Mouse (Mus musculus): ENCODE measurements around the gene Cenpt. TPM values are rescaled to one million over a fixed set of nuclear protein-coding genes. Genes with fewer than 3 reads are reported as not detected.

The Cenpt gene
- total RNA-seq (2021), result 1 to 10 TPM; 2.2 to 2.9 TPM

GRCm38 (mm10) chr8:105853178-105853577, at the start of gene Cenpt:
Gene Cenpt, minus strand, starts transcription at chr8:105853278.
- intact Hi-C loops (cut with DNase I), result loop anchor here (5.0 kb wide), 1 partner anchor 79 kb away; the partner anchor contains the start of gene Ctrl
- no peak for DNase-seq (ENCODE audit: low spot score)

- DNase-seq (ENCODE audit: low spot score), result no peak
- intact Hi-C loops (cut with DNase I), result no loop called here
These were observed 48.0 kb upstream of the Cenpt start for GRCm38 (mm10) chr8:105900941-105901616.

- peak; percentile 83 for DNase-seq (ENCODE audit: low spot score)
- intact Hi-C loops (cut with DNase I), result no loop called here
These were observed 47.3 kb upstream of the Cenpt start, which contains the start of gene Pskh1 for GRCm38 (mm10) chr8:105900180-105900940. Gene Pskh1, plus strand, starts transcription at chr8:105900441.

GRCm38 (mm10) chr8:105897801-105898480, 44.9 kb upstream of the Cenpt start:
- DNase-seq (ENCODE audit: low spot score), result no peak
- intact Hi-C loops (cut with DNase I), result loop anchor here (5.0 kb wide), 1 partner anchor 36 kb away; the partner anchor contains the start of gene Nutf2

GRCm38 (mm10) chr8:105893339-105893738, 40.3 kb upstream of the Cenpt start, which contains the start of gene Nrn1l:
Gene Nrn1l, plus strand, starts transcription at chr8:105893567.
- peak; percentile 58 for DNase-seq (ENCODE audit: low spot score)
- intact Hi-C loops (cut with DNase I), result no loop called here

GRCm38 (mm10) chr8:105892432-105892831, 39.4 kb upstream of the Cenpt start:
- intact Hi-C loops (cut with DNase I), result no loop called here
- no peak for DNase-seq (ENCODE audit: low spot score)

GRCm38 (mm10) chr8:105890870-105891269, 37.8 kb upstream of the Cenpt start:
- no peak for DNase-seq (ENCODE audit: low spot score)
- intact Hi-C loops (cut with DNase I), result no loop called here

- intact Hi-C loops (cut with DNase I), result no loop called here
These were observed 36.8 kb upstream of the Cenpt start for GRCm38 (mm10) chr8:105889756-105890465.

GRCm38 (mm10) chr8:105880754-105881520, 27.9 kb upstream of the Cenpt start, which contains the start of gene Edc4:
Gene Edc4, plus strand, starts transcription at chr8:105880881.
- DNase-seq (ENCODE audit: low spot score), result peak; percentile 73
- intact Hi-C loops (cut with DNase I), result no loop called here

More at GRCm38 (mm10) chr8:105889756-105890465, 36.8 kb upstream of the Cenpt start:
- DNase-seq (ENCODE audit: low spot score), result no peak

- intact Hi-C loops (cut with DNase I), result no loop called here
These were observed 21.2 kb upstream of the Cenpt start for GRCm38 (mm10) chr8:105874301-105874700.

GRCm38 (mm10) chr8:105866364-105867029, 13.4 kb upstream of the Cenpt start:
- intact Hi-C loops (cut with DNase I), result no loop called here
- no peak for DNase-seq (ENCODE audit: low spot score)

More at GRCm38 (mm10) chr8:105874301-105874700, 21.2 kb upstream of the Cenpt start:
- no peak for DNase-seq (ENCODE audit: low spot score)

GRCm38 (mm10) chr8:105861951-105862350, 8.9 kb upstream of the Cenpt start:
- intact Hi-C loops (cut with DNase I), result loop anchor here (5.0 kb wide), 1 partner anchor 35 kb away; no protein-coding TSS in a partner anchor
- no peak for DNase-seq (ENCODE audit: low spot score)

- intact Hi-C loops (cut with DNase I), result loop anchor here (5.0 kb wide), 1 partner anchor 37 kb away; no protein-coding TSS in a partner anchor
- DNase-seq (ENCODE audit: low spot score), result peak; percentile 97
These were observed 7.3 kb upstream of the Cenpt start, which contains the start of gene Nutf2 for GRCm38 (mm10) chr8:105860143-105860981. Gene Nutf2, plus strand, starts transcription at chr8:105860580.

- intact Hi-C loops (cut with DNase I), result no loop called here
- DNase-seq (ENCODE audit: low spot score), result no peak
These were observed 6.2 kb upstream of the Cenpt start for GRCm38 (mm10) chr8:105859314-105859713.

GRCm38 (mm10) chr8:105858495-105858894, 5.4 kb upstream of the Cenpt start:
- DNase-seq (ENCODE audit: low spot score), result no peak
- intact Hi-C loops (cut with DNase I), result no loop called here

- DNase-seq (ENCODE audit: low spot score), result no peak
- intact Hi-C loops (cut with DNase I), result no loop called here
These were observed 3.2 kb upstream of the Cenpt start for GRCm38 (mm10) chr8:105856168-105856835.
